Mouse (Mus musculus): ENCODE measurements around the gene Tstd1. TPM values are rescaled to one million over a fixed set of nuclear protein-coding genes. Genes with fewer than 3 reads are reported as not detected.

Tstd1 gene
- total and polyA plus RNA-seq, 2 experiments from 2014 or later = 2.0 to 3.1 TPM

DNA sequence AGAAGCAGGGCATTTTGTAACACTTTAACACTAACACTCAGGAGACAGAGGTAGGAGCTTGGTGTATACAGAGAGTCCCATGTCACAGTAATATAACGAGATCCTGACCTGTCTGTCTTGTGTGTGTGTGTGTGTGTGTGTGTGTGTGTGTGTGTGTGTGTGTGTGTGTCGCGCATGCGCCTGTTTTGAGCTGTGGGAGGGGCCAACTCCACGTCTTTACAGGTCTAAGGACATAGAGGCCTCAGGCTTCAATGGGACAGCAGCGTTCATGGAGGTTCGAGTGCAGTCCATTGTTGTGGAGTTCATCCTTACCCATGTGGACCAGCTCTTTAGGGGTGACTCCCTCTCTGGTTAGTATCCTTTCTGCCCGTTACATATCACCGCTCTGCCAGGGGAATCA is 15.7 kb upstream of the Tstd1 start:
- no peaks in the 10 kb centered on the region for H3K4me1 ChIP-seq (ENCODE audit: insufficient read depth)
- ATAC-seq (no peak), DNase-seq (no peak)
- no peaks in the 10 kb centered on the region; the same call in 1 of the 2 replicates for H3K27me3 ChIP-seq (ENCODE audit: insufficient read depth, low read length)
- no peak overlapping the region for H3K9ac ChIP-seq
- H3K4me2 ChIP-seq (ENCODE audit: low read depth) = no peak overlapping the region
- no peak for TF ChIP-seq CTCF (IDR thresholded peaks at IDR 0.05; ENCODE audit: low read depth)
- H3K36me3 ChIP-seq (ENCODE audit: insufficient read depth) = no peaks in the 10 kb centered on the region
- no peak overlapping the region for H3K27ac ChIP-seq (ENCODE audit: low read depth, low read length)
- no peak overlapping the region for H3K4me3 ChIP-seq (ENCODE audit: low read depth, low read length)
- 81% methylated on average over 9 of the region's 9 CpGs for WGBS
- H3K9me3 ChIP-seq (ENCODE audit: low read length) = no peaks in the 10 kb centered on the region

DNA sequence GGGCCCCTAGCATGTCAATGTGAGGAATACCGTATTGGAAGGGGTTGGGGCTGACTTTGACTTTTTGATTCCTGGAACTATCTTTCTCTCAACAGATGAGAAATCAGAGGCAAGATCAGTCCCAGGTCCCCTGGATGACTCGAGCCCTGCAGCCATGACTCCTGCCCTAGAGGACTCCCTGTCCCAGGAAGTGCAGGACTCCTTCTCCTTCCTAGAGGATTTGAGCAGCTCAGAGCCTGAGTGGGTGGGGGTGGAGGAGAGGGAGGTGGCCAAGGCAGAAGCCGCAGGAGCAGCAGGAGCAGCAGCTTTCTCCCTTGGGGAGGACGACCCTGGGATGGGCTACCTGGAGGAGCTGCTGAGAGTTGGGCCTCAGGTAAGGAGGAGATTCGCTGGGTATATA is 11.4 kb upstream of the Tstd1 start:
- no peak for TF ChIP-seq CTCF (IDR thresholded peaks at IDR 0.05; ENCODE audit: low read depth)

DNA sequence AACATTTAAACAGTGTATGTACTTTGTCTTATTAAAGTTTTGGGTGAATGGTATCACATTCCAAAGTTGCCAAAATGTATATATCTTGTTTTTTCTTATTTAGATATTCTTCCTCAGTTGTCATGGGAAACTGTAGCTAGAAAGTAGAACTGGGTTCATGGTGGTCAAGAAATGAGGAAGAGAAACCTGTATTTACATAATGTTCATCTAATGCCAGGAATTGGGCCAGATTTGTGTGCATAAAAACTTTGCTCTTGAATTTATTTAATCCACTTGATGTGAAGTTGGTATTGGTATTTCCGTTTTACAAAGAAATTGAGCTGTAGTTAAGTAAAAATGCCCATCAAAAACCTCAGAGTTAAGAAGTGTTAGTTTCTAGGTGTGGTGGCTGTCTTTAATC is 8.4 kb upstream of the Tstd1 start:
- no peaks in the 10 kb centered on the region for H3K9me3 ChIP-seq (ENCODE audit: low read length)
- H3K36me3 ChIP-seq (ENCODE audit: insufficient read depth) = peaks cover 2% of the 10 kb centered on the region
- H3K27ac ChIP-seq (ENCODE audit: low read depth, low read length) = no peak overlapping the region
- WGBS = 92% methylated on average over 1 of the region's 1 CpGs
- ATAC-seq (no peak), DNase-seq (no peak)
- 0 out of 2 replicates have a peak overlapping the region, but pooled peaks have one; percentile 94 for H3K4me3 ChIP-seq (ENCODE audit: low read depth, low read length)
- no peak overlapping the region for H3K4me2 ChIP-seq (ENCODE audit: low read depth)
- no peaks in the 10 kb centered on the region; the same call in 1 of the 2 replicates for H3K27me3 ChIP-seq (ENCODE audit: insufficient read depth, low read length)
- H3K9ac ChIP-seq = no peak overlapping the region
- H3K4me1 ChIP-seq (ENCODE audit: insufficient read depth) = peaks cover 9% of the 10 kb centered on the region
- no peak for TF ChIP-seq CTCF (IDR thresholded peaks at IDR 0.05; ENCODE audit: low read depth)

More for the DNA sequence above, 11.4 kb upstream of the Tstd1 start:
- no peaks in the 10 kb centered on the region for H3K9me3 ChIP-seq (ENCODE audit: low read length)
- no peaks in the 10 kb centered on the region for H3K36me3 ChIP-seq (ENCODE audit: insufficient read depth)
- no peak for DNase-seq
- H3K27me3 ChIP-seq (ENCODE audit: insufficient read depth, low read length) = no peaks in the 10 kb centered on the region; the same call in 1 of the 2 replicates
- H3K4me1 ChIP-seq (ENCODE audit: insufficient read depth) = no peaks in the 10 kb centered on the region
- H3K27ac ChIP-seq (ENCODE audit: low read depth, low read length) = no peak overlapping the region
- ATAC-seq = no peak
- WGBS = 85% methylated on average over 5 of the region's 5 CpGs
- no peak overlapping the region for H3K4me3 ChIP-seq (ENCODE audit: low read depth, low read length)
- H3K4me2 ChIP-seq (ENCODE audit: low read depth) = no peak overlapping the region
- no peak overlapping the region for H3K9ac ChIP-seq

DNA sequence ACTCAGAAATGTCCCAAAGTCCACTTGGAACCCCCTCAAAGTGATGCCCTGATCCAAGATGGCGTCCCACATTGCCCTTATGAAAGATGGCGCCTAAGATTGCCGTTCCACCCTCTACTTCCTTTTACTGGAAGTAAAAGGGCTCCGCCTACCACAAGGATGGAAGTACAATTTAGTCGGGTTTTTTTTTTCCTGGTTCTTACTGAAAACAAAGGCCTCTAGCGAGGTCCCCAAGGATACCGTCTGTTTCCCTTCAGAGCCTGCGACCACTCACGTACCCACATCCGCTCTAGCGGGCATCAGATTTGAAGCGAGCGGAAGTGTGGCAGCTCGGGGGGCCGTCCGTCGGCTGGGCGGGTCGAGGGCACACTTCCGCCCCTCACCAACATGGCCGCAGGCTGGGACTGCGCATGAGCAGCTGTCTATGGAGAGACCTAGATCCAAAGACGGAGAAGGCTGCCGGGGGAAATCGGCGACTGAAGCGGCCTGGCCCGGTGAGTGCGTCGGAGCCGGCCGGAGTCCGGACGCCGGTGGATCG is 7.7 kb upstream of the Tstd1 start, which contains the start of gene Usf1:
Gene Usf1 (plus strand): TSS at position 367 of the 538 bp plus-strand sequence.
- WGBS = 2% methylated on average over 36 of the region's 36 CpGs
- Histone ChIP-seq H3K27ac (ENCODE audit: low read depth, low read length) (peak within 1 kb of the TSS; percentile 96), H3K4me3 (ENCODE audit: low read depth, low read length) (peak within 1 kb of the TSS; percentile 94), H3K4me1 (ENCODE audit: insufficient read depth) (peaks cover 9% of the 10 kb centered on the region), H3K9ac (peak within 1 kb of the TSS; percentile 96), H3K4me2 (ENCODE audit: low read depth) (peak within 1 kb of the TSS; percentile 49), H3K36me3 (ENCODE audit: insufficient read depth) (peaks cover 10% of the 10 kb centered on the region), H3K9me3 (ENCODE audit: low read length) (no peaks in the 10 kb centered on the region), H3K27me3 (ENCODE audit: insufficient read depth, low read length) (no peaks in the 10 kb centered on the region; the same call in 1 of the 2 replicates)
- peak; percentile 23; the same call in 1 of the 2 replicates for TF ChIP-seq CTCF (IDR thresholded peaks at IDR 0.05; ENCODE audit: low read depth)
- ATAC-seq = peak; percentile 98
- DNase-seq = peak; percentile 98

DNA sequence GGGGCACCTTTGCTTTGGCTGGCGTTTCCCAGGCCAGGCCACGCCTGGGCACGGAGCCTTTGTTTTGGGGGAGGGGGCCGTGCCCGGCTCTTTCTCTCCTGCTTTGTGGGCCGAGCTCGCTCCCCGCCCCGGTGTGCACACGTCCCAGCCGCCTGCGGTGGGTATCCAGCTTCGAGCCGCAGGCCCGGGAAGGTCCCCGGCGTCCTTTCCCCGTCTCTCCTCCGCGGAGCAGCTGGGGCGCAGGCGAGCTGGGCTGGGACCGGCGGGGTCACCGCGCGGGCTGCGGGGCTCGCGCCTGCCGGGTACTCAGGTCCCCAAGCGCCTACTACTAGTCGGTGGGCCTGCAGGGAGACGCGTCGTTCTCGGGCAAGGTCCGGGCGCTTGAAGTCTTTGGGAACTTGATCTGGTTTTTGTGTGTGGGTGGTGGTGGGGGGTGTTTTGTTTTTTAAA is 7.2 kb upstream of the Tstd1 start:
- no peak for TF ChIP-seq CTCF (IDR thresholded peaks at IDR 0.05; ENCODE audit: low read depth)
- peaks cover 9% of the 10 kb centered on the region for H3K4me1 ChIP-seq (ENCODE audit: insufficient read depth)
- H3K9ac ChIP-seq = peak overlapping the region; percentile 96
- WGBS = under 1% methylated on average over 38 of the region's 39 CpGs
- H3K9me3 ChIP-seq (ENCODE audit: low read length) = no peaks in the 10 kb centered on the region
- H3K4me2 ChIP-seq (ENCODE audit: low read depth) = peak overlapping the region; percentile 49
- ATAC-seq = peak; percentile 75
- no peak for DNase-seq
- peak overlapping the region; percentile 94 for H3K4me3 ChIP-seq (ENCODE audit: low read depth, low read length)
- no peaks in the 10 kb centered on the region; the same call in 1 of the 2 replicates for H3K27me3 ChIP-seq (ENCODE audit: insufficient read depth, low read length)
- H3K36me3 ChIP-seq (ENCODE audit: insufficient read depth) = peaks cover 15% of the 10 kb centered on the region
- peak overlapping the region; percentile 96 for H3K27ac ChIP-seq (ENCODE audit: low read depth, low read length)

DNA sequence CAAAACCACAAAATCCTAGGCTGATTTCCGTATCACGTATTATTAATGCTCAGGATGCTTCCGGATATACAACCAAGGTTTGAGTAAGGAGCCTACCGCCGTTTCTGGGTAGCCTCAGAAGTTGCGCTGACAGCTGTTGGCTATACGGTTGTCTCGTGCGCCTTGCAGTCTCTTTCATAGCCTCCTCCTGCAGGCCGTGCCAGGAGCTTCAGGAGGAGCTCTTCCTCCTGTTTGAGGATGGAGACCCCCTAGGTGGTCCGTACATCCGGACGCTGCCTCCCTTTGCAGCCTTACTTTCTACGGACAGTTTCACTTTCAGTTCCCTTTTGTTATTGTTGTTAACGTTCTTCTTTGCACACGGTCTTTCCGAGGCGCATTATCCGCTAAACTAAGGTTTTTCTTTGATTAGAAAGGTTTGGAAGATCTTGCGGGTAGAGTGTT is 6.7 kb upstream of the Tstd1 start:
- Histone ChIP-seq H3K4me1 (ENCODE audit: insufficient read depth) (peaks cover 9% of the 10 kb centered on the region), H3K4me2 (ENCODE audit: low read depth) (peak overlapping the region; percentile 49), H3K27me3 (ENCODE audit: insufficient read depth, low read length) (no peaks in the 10 kb centered on the region; the same call in 1 of the 2 replicates), H3K9me3 (ENCODE audit: low read length) (no peaks in the 10 kb centered on the region), H3K36me3 (ENCODE audit: insufficient read depth) (peaks cover 20% of the 10 kb centered on the region), H3K27ac (ENCODE audit: low read depth, low read length) (peak overlapping the region; percentile 96), H3K9ac (peak overlapping the region; percentile 96), H3K4me3 (ENCODE audit: low read depth, low read length) (peak overlapping the region; percentile 94)
- peak; percentile 36; the same call in 1 of the 2 replicates for ATAC-seq
- peak; percentile 40 for TF ChIP-seq CTCF (IDR thresholded peaks at IDR 0.05; ENCODE audit: low read depth)
- WGBS = under 1% methylated on average over 20 of the region's 20 CpGs
- DNase-seq = peak; percentile 79

DNA sequence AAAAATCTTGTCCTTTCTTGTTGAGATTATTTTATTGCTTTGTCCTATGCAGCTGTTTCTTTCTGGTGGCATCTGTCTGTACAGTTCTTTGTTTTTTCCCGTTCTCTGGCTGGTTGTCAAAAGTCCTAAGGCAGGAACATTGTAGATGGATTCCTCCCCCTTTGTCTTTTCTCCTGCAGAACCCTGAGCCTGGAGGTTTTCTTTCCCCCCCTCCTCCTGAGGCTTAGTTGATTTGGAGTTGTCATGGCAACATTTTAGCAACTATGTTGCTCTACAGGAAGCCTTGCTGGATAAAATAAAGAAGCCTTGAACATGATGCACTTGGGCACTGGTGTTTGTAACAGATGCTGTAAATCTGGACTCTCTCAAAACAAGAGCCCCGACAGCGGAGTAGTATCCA is 6.2 kb upstream of the Tstd1 start:
- H3K36me3 ChIP-seq (ENCODE audit: insufficient read depth) = peaks cover 24% of the 10 kb centered on the region
- H3K9ac ChIP-seq = peak overlapping the region; percentile 96
- H3K4me1 ChIP-seq (ENCODE audit: insufficient read depth) = peaks cover 9% of the 10 kb centered on the region
- no peak for TF ChIP-seq CTCF (IDR thresholded peaks at IDR 0.05; ENCODE audit: low read depth)
- H3K4me2 ChIP-seq (ENCODE audit: low read depth) = peak overlapping the region; percentile 49
- peak overlapping the region; percentile 94 for H3K4me3 ChIP-seq (ENCODE audit: low read depth, low read length)
- no peaks in the 10 kb centered on the region for H3K9me3 ChIP-seq (ENCODE audit: low read length)
- DNase-seq (peak; percentile 74), ATAC-seq (peak; percentile 23)
- H3K27ac ChIP-seq (ENCODE audit: low read depth, low read length) = peak overlapping the region; percentile 96
- WGBS = 19% methylated on average over 3 of the region's 3 CpGs
- H3K27me3 ChIP-seq (ENCODE audit: insufficient read depth, low read length) = no peaks in the 10 kb centered on the region; the same call in 1 of the 2 replicates
